Mouse (Mus musculus): ENCODE measurements around the gene Neil3.

GRCm38 (mm10) chr8:53600025-53600811, 38.6 kb downstream of the Neil3 start:
- no peak for TF ChIP-seq TCF12 (IDR thresholded peaks at IDR 0.05; ENCODE audit: low read depth, low read length)
- no peak for TF ChIP-seq GATA1 (IDR thresholded peaks at IDR 0.05; ENCODE audit: low read depth, low read length)
- no peak for TF ChIP-seq CTCF (IDR thresholded peaks at IDR 0.05 in 2 of 3, conservative IDR thresholded peaks at IDR 0.05 in 1 of 3; ENCODE audit: control insufficient read depth in 1 of 3, insufficient read depth in 1 of 3, low read depth in 2 of 3, low read length in 3 of 3, poor library complexity in 1 of 3, severe bottlenecking in 1 of 3)
- TF ChIP-seq POLR2AphosphoS2 (IDR thresholded peaks at IDR 0.05; ENCODE audit: low read length): no peak
- no peak for TF ChIP-seq EP300 (IDR thresholded peaks at IDR 0.05; ENCODE audit: low read depth in 1 of 2, low read length in 2 of 2)
- no peak for TF ChIP-seq POLR2A (IDR thresholded peaks at IDR 0.05; ENCODE audit: control insufficient read depth in 1 of 2, insufficient read depth in 1 of 2, low read depth in 1 of 2, low read length in 2 of 2, poor library complexity in 1 of 2)
- TF ChIP-seq KAT2A (conservative IDR thresholded peaks at IDR 0.05; ENCODE audit: low read depth, low read length): no peak
- TF ChIP-seq CHD1 (IDR thresholded peaks at IDR 0.05; ENCODE audit: low read depth, low read length): no peak
- no peak for TF ChIP-seq USF2 (IDR thresholded peaks at IDR 0.05; ENCODE audit: borderline replicate concordance in 1 of 2, insufficient read depth in 1 of 2, low read depth in 1 of 2, low read length in 2 of 2)
- no peak for TF ChIP-seq MAX (IDR thresholded peaks at IDR 0.05; ENCODE audit: low read length)
- TF ChIP-seq JUND (IDR thresholded peaks at IDR 0.05; ENCODE audit: low read depth, low read length): no peak
- no peak for TF ChIP-seq ZC3H11A (IDR thresholded peaks at IDR 0.05; ENCODE audit: low read depth, low read length)
- no peak for TF ChIP-seq UBTF (IDR thresholded peaks at IDR 0.05; ENCODE audit: borderline replicate concordance, insufficient read depth, low read depth, low read length)
- no peak for TF ChIP-seq RAD21 (IDR thresholded peaks at IDR 0.05; ENCODE audit: low read depth, low read length)

Data from MEL (cell line).